Mouse (Mus musculus) liver, postnatal 0 days (tissue): ENCODE data around the gene Tox2. TPM values are rescaled to one million over a fixed set of nuclear protein-coding genes. Genes with fewer than 3 reads are reported as not detected.

Source experiments
- ATAC-seq: fragments of 200-750 bp; cut with Nextera tagmentation; 2 replicates; pipeline ENCODE4 v1.8.0; 2017; ENCODE audit warnings: mild to moderate bottlenecking, moderate library complexity
- DNase-seq: peaks from one replicate; pipeline ENCODE4 v3.0.0-alpha.2; 2016
- H3K27ac ChIP-seq: fragments of 300-500 bp; sonication (generic); 2 replicates; pipeline ENCODE4 v1.5.1; 2014; ENCODE audit warnings: antibody characterized with exemption, moderate library complexity, mild to moderate bottlenecking, low read depth
- H3K27me3 ChIP-seq: fragments of 300-500 bp; sonication (generic); 2 replicates; pipeline ENCODE4 v1.6.1; 2014; ENCODE audit warnings: low read length, control low read depth, mixed read lengths; ENCODE audit not compliant: insufficient read depth
- H3K36me3 ChIP-seq: fragments of 300-500 bp; sonication (generic); replicated peaks from 2 replicates; pipeline ENCODE4 v1.6.1; 2014; ENCODE audit warnings: mild to moderate bottlenecking, control low read depth, low read length, moderate library complexity, mixed read lengths; ENCODE audit not compliant: insufficient read depth
- H3K4me1 ChIP-seq: fragments of 300-500 bp; sonication (generic); 2 replicates; pipeline ENCODE4 v1.6.1; 2014; ENCODE audit warnings: antibody characterized with exemption, mild to moderate bottlenecking, control low read depth; ENCODE audit not compliant: insufficient read depth
- H3K4me2 ChIP-seq: fragments of 300-500 bp; sonication (generic); 2 replicates; pipeline ENCODE4 v1.6.1; 2014; ENCODE audit warnings: low read depth, mild to moderate bottlenecking, low read length, moderate library complexity, mixed read lengths
- H3K4me3 ChIP-seq: fragments of 300-500 bp; sonication (generic); 2 replicates; pipeline ENCODE4 v1.5.1; 2014; ENCODE audit warnings: low read depth, low read length
- H3K9ac ChIP-seq: fragments of 300-500 bp; sonication (generic); replicated peaks from 2 replicates; pipeline ENCODE4 v1.6.1; 2014; ENCODE audit warnings: mild to moderate bottlenecking, moderate library complexity
- H3K9me3 ChIP-seq: fragments of 300-500 bp; sonication (generic); 2 replicates; pipeline ENCODE4 v1.6.1; 2016; ENCODE audit warnings: mild to moderate bottlenecking, control low read depth, low read length, mixed read lengths
- CTCF ChIP-seq: sonication (generic); IDR thresholded peaks from 2 replicates; pipeline ENCODE4 v1.5.1; 2016; ENCODE audit warnings: antibody characterized with exemption, low read depth
- EP300 ChIP-seq: IDR thresholded peaks from 2 replicates; pipeline ENCODE4 v1.6.1; 2016; ENCODE audit warnings: antibody characterized with exemption, low read depth, mild to moderate bottlenecking
- WGBS: fragments of 180-500 bp; shearing (Covaris S2); extraction: QIAGEN DNeasy Blood & Tissue Kit; methylation state at CpG from one replicate; pipeline ENCODE4 v1.1.7; 2014; ENCODE audit not compliant: insufficient replicate concordance; 5-methylcytosine and 5-hydroxymethylcytosine counted together
- polyA plus RNA-seq: library from polyadenylated mRNA; unstranded; fragments of >200 nt; fragmentation: Nextera tagmentation; extraction: Ambion mirVana; gene quantifications from 2 replicates; pipeline ENCODE4 v1.2.1, GENCODE M21; 2015

Gene Tox2
- 0.38 and 0.50 TPM in 2 replicates for polyA plus RNA-seq

- peak; percentile 70 for DNase-seq
- Histone ChIP-seq H3K27me3 (peaks cover 47% of the 10 kb centered on the region), H3K9ac (0 out of 2 replicates have a peak within 1 kb of the TSS, but pooled peaks have one; percentile 21), H3K36me3 (no peaks in the 10 kb centered on the region), H3K4me1 (peaks cover 9% of the 10 kb centered on the region), H3K9me3 (no peaks in the 10 kb centered on the region), H3K4me3 (peak within 1 kb of the TSS; percentile 50), H3K4me2 (peak within 1 kb of the TSS; percentile 84), H3K27ac (no peak within 1 kb of the TSS)
- peak; percentile 85 for ATAC-seq
- WGBS, result 2% methylated on average over 61 of the region's 79 CpGs
- TF ChIP-seq CTCF (no peak), EP300 (no peak)
These were observed at the start of gene Tox2 for GRCm38 (mm10) chr2:163202884-163203634. TSS of gene Tox2 (plus strand) at chr2:163203125.

GRCm38 (mm10) chr2:163154673-163155072 is 48.3 kb upstream of the Tox2 start:
- H3K9ac ChIP-seq, result no peak overlapping the region
- ATAC-seq, result no peak
- no peaks in the 10 kb centered on the region for H3K4me1 ChIP-seq
- DNase-seq, result no peak
- no peaks in the 10 kb centered on the region for H3K36me3 ChIP-seq
- WGBS, result 65% methylated on average over 8 of the region's 8 CpGs
- no peaks in the 10 kb centered on the region for H3K9me3 ChIP-seq
- no peaks in the 10 kb centered on the region for H3K27me3 ChIP-seq
- no peak for TF ChIP-seq CTCF
- TF ChIP-seq EP300, result no peak
- no peak overlapping the region for H3K27ac ChIP-seq
- H3K4me3 ChIP-seq, result no peak overlapping the region
- no peak overlapping the region for H3K4me2 ChIP-seq

- no peak overlapping the region for H3K27ac ChIP-seq
- DNase-seq (no peak), ATAC-seq (no peak)
- H3K4me2 ChIP-seq, result no peak overlapping the region
- 81% methylated on average over 9 of the region's 9 CpGs for WGBS
- no peak for TF ChIP-seq EP300
- TF ChIP-seq CTCF, result no peak
- no peak overlapping the region for H3K4me3 ChIP-seq
- H3K27me3 ChIP-seq, result no peaks in the 10 kb centered on the region
- H3K4me1 ChIP-seq, result no peaks in the 10 kb centered on the region
- no peak overlapping the region for H3K9ac ChIP-seq
- no peaks in the 10 kb centered on the region for H3K9me3 ChIP-seq
- no peaks in the 10 kb centered on the region for H3K36me3 ChIP-seq
These were observed 43.9 kb upstream of the Tox2 start for GRCm38 (mm10) chr2:163158979-163159378.

- Histone ChIP-seq H3K9me3 (no peaks in the 10 kb centered on the region), H3K4me3 (no peak overlapping the region), H3K9ac (no peak overlapping the region), H3K27ac (no peak overlapping the region), H3K36me3 (no peaks in the 10 kb centered on the region), H3K4me1 (no peaks in the 10 kb centered on the region), H3K4me2 (no peak overlapping the region), H3K27me3 (no peaks in the 10 kb centered on the region)
- ATAC-seq (no peak), DNase-seq (no peak)
- WGBS, result 73% methylated on average over 10 of the region's 10 CpGs
- no peak for TF ChIP-seq EP300
- TF ChIP-seq CTCF, result no peak
These were observed 38.4 kb upstream of the Tox2 start for GRCm38 (mm10) chr2:163164461-163164990.

GRCm38 (mm10) chr2:163166067-163166805 is 36.7 kb upstream of the Tox2 start:
- peak; percentile 17 for DNase-seq
- Histone ChIP-seq H3K9ac (no peak overlapping the region), H3K4me1 (no peaks in the 10 kb centered on the region), H3K9me3 (no peaks in the 10 kb centered on the region), H3K36me3 (no peaks in the 10 kb centered on the region), H3K4me3 (no peak overlapping the region), H3K27ac (no peak overlapping the region), H3K4me2 (no peak overlapping the region), H3K27me3 (no peaks in the 10 kb centered on the region)
- 55% methylated on average over 13 of the region's 13 CpGs for WGBS
- peak; percentile 77 for ATAC-seq
- no peak for TF ChIP-seq EP300

- no peak overlapping the region for H3K4me2 ChIP-seq
- no peak overlapping the region for H3K4me3 ChIP-seq
- no peak overlapping the region for H3K27ac ChIP-seq
- no peaks in the 10 kb centered on the region for H3K27me3 ChIP-seq
- no peak for DNase-seq
- H3K36me3 ChIP-seq, result no peaks in the 10 kb centered on the region
- WGBS, result 80% methylated on average over 11 of the region's 11 CpGs
- H3K9ac ChIP-seq, result no peak overlapping the region
- H3K9me3 ChIP-seq, result no peaks in the 10 kb centered on the region
- H3K4me1 ChIP-seq, result no peaks in the 10 kb centered on the region
- TF ChIP-seq EP300 (no peak), CTCF (no peak)
- ATAC-seq, result no peak
These were observed 31.0 kb upstream of the Tox2 start for GRCm38 (mm10) chr2:163171891-163172290.
